Mouse (Mus musculus) cerebellum, adult 2 months (tissue): ENCODE data around the gene Gas7.

Experiments used
- CTCF ChIP-seq: fragments of 200-500 bp; IDR thresholded peaks from 2 replicates; pipeline ENCODE4 v1.5.1; 2011; ENCODE audit warnings: low read depth, mild to moderate bottlenecking, control low read depth, low read length, moderate library complexity, borderline replicate concordance; ENCODE audit not compliant: insufficient read depth
- POLR2A ChIP-seq: fragments of 200-500 bp; IDR thresholded peaks from 2 replicates; pipeline ENCODE4 v1.6.1; 2011; ENCODE audit warnings: low read length, control low read depth, borderline replicate concordance; ENCODE audit not compliant: insufficient read depth

DNA sequence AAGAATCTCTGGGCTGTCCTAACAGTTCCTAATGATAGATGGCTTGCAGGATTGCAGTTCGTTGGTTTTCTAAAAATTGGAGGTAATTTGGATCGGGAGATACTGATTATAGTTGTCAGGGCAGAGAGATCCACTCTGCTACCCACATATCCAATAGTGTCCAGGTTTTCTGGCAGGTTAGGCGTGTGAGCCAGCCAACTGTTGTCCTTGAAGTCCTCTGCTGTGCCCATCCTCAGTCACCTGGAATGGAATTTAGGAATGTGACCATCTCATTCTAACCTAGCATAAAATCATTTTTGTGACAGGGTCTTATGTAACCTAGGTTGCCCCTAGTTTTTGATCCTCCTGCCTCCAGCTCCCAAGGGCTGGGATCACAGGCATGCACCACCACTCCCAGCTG is 188.2 kb downstream of the Gas7 start:
- TF ChIP-seq CTCF: no peak
- TF ChIP-seq POLR2A: no peak
